Mouse (Mus musculus) cortical plate, adult 2 months (tissue): Measurements from ENCODE around the gene Lrrc71. TPM values are rescaled to one million over a fixed set of nuclear protein-coding genes. Genes with fewer than 3 reads are reported as not detected.

Experiments used
- H3K27ac ChIP-seq: fragments of 200-500 bp; 2 replicates; pipeline ENCODE4 v1.5.1; 2012; ENCODE audit warnings: low read length, control low read depth, inconsistent platforms; ENCODE audit not compliant: insufficient read depth
- H3K4me1 ChIP-seq: fragments of 200-500 bp; 2 replicates; pipeline ENCODE4 v1.6.1; 2011; ENCODE audit warnings: low read length; ENCODE audit not compliant: control insufficient read depth, insufficient read depth
- H3K4me3 ChIP-seq: fragments of 200-500 bp; 2 replicates; pipeline ENCODE4 v1.5.1; 2011; ENCODE audit warnings: mild to moderate bottlenecking, low read length, control low read depth; ENCODE audit not compliant: insufficient read depth
- CTCF ChIP-seq: fragments of 200-500 bp; IDR thresholded peaks from 2 replicates; pipeline ENCODE4 v1.5.1; 2011; ENCODE audit warnings: mild to moderate bottlenecking, control low read depth, low read length; ENCODE audit not compliant: insufficient read depth; ENCODE audit errors: extremely low read depth
- POLR2A ChIP-seq: fragments of 200-500 bp; IDR thresholded peaks from 2 replicates; pipeline ENCODE4 v1.6.1; 2011; ENCODE audit warnings: mild to moderate bottlenecking, low read length, control low read depth; ENCODE audit not compliant: insufficient read depth; ENCODE audit errors: extremely low read depth
- polyA plus RNA-seq: library from polyadenylated mRNA; depleted of rRNA; stranded (reverse); fragments of >200 nt; gene quantifications from 2 replicates; pipeline ENCODE4 v1.2.3, GENCODE M21; 2012; rRNA removed

Gene Lrrc71
- 0.38 and 0.81 TPM in 2 replicates for polyA plus RNA-seq

DNA sequence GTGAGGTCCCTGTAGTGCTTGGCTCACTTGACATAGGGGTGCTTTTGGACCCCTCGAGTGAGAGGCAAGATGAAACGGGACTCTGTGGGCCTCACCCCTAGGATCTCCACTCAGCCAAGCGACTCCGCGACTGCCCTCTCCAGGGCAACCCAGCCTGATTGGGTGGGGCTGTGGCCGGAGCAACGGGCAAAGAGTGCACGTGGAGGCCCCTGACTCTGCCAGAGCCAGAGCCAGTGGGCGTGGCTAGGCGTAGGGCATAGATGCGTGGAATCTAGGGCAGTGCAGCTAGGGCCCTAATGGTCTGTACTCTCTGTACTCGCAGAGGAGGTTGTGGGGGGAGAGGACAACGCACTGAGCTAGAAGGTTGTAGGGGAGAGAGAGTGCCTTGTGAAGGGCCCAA is at the start of gene Lrrc71:
Lrrc71 (minus strand) TSS at position 195 of the 400 bp plus-strand sequence.
- Histone ChIP-seq H3K4me3 (no peak within 1 kb of the TSS), H3K27ac (no peak within 1 kb of the TSS), H3K4me1 (no peaks in the 10 kb centered on the region)
- TF ChIP-seq POLR2A (no peak), CTCF (no peak)

- H3K4me3 ChIP-seq = no peak within 1 kb of the TSS
- H3K4me1 ChIP-seq = no peaks in the 10 kb centered on the region
- H3K27ac ChIP-seq = no peak within 1 kb of the TSS
- TF ChIP-seq CTCF (no peak), POLR2A (no peak)
Observed at GRCm38 (mm10) chr3:87796736-87797334, 48.4 kb upstream of the Lrrc71 start, which contains the start of gene Insrr. TSS of gene Insrr (plus strand) at chr3:87796951.

GRCm38 (mm10) chr3:87795336-87796277 is 47.2 kb upstream of the Lrrc71 start:
- no peak overlapping the region for H3K27ac ChIP-seq
- H3K4me3 ChIP-seq = no peak overlapping the region
- TF ChIP-seq POLR2A = no peak
- peak; percentile 49 for TF ChIP-seq CTCF
- H3K4me1 ChIP-seq = no peaks in the 10 kb centered on the region

GRCm38 (mm10) chr3:87794922-87795325 is 46.5 kb upstream of the Lrrc71 start, which contains the start of gene Ntrk1:
TSS of gene Ntrk1 (minus strand) at chr3:87795162.
- H3K4me3 ChIP-seq = no peak within 1 kb of the TSS
- no peak for TF ChIP-seq CTCF
- TF ChIP-seq POLR2A = no peak
- H3K4me1 ChIP-seq = no peaks in the 10 kb centered on the region
- no peak within 1 kb of the TSS for H3K27ac ChIP-seq

DNA sequence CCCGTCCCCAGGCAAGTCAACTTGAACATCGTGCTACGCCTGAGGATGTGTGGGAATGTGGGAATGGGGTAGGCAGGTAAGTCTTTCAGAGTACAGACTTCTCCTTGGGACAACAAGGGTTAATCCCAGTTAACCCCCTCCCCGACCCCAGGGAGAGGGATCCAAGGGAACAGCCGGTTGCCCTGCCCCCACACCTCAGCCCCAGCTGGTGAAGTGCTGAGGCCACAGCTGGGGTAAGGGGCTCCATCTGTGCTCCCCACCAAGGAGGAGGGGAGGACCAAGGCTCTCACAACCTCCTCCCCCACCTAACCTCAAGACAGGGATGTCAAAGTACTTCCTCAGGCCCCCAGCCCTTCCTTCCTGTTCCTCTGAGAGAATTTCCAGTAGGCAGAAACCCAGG is 41.3 kb upstream of the Lrrc71 start:
- TF ChIP-seq CTCF (no peak), POLR2A (no peak)
- no peaks in the 10 kb centered on the region for H3K4me1 ChIP-seq
- no peak overlapping the region for H3K4me3 ChIP-seq
- H3K27ac ChIP-seq = no peak overlapping the region

- Histone ChIP-seq H3K4me1 (no peaks in the 10 kb centered on the region), H3K4me3 (no peak overlapping the region), H3K27ac (no peak overlapping the region)
- TF ChIP-seq CTCF (no peak), POLR2A (no peak)
Observed at GRCm38 (mm10) chr3:87789248-87789647, 40.8 kb upstream of the Lrrc71 start.

DNA sequence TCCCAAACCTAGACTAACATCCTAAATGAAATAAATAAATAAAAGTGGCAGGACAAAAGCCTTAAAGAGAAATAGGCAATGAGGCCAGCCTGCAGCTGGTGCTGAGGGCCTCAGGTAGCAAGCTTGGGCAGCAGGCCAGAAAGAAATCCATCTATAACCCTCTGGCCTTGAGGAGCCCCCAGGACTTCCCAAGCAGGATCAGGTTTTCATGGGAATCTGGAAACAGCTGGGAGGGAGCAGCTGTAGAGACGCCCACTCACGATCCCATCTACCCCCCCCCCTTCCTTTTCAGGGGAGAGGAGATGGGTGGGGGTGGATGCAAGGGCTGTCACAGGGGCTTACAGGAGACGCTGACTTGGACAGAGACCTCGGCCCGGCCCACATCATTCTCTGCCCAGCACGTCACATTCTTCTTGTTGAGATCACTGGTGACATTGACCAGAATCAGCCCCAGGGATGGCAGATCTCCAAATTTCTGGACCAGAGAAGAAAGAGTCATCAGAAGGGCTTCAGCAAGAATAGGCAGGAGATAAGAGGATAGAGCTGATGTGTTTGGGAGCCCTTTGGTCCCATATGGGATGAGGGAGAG is 37.3 kb upstream of the Lrrc71 start:
- TF ChIP-seq CTCF (no peak), POLR2A (no peak)
- H3K4me3 ChIP-seq = no peak overlapping the region
- no peaks in the 10 kb centered on the region for H3K4me1 ChIP-seq
- H3K27ac ChIP-seq = no peak overlapping the region

GRCm38 (mm10) chr3:87785156-87785555 is 36.7 kb upstream of the Lrrc71 start:
- TF ChIP-seq POLR2A = no peak

GRCm38 (mm10) chr3:87783282-87784023 is 35.0 kb upstream of the Lrrc71 start:
- no peak for TF ChIP-seq POLR2A
- TF ChIP-seq CTCF = no peak
- no peaks in the 10 kb centered on the region for H3K4me1 ChIP-seq
- H3K4me3 ChIP-seq = no peak overlapping the region
- H3K27ac ChIP-seq = no peak overlapping the region

More at GRCm38 (mm10) chr3:87785156-87785555, 36.7 kb upstream of the Lrrc71 start:
- Histone ChIP-seq H3K4me3 (no peak overlapping the region), H3K27ac (no peak overlapping the region), H3K4me1 (no peaks in the 10 kb centered on the region)
